Mouse (Mus musculus) megakaryocyte, embryonic 14.5 days (primary cell): ENCODE measurements at regions not wholly inside any gene's neighbourhood (a gene's known extent, or its start where the extent isn't known, plus 50 kb on each side); places are given as distances from the start of the nearest gene placed in this dataset.

Experiments
- H3K27me3 ChIP-seq: replicated peaks from 2 replicates; pipeline ENCODE3; 2012; ENCODE audit warnings: inconsistent platforms
- H3K36me3 ChIP-seq: replicated peaks from 2 replicates; pipeline ENCODE3; 2012; ENCODE audit warnings: low read length, inconsistent platforms, mixed read lengths
- H3K4me1 ChIP-seq: 2 replicates; pipeline ENCODE4 v1.6.1; 2012; ENCODE audit warnings: inconsistent platforms
- H3K4me3 ChIP-seq: replicated peaks from 2 replicates; pipeline ENCODE3; 2012; ENCODE audit warnings: moderate library complexity, mild to moderate bottlenecking, inconsistent platforms
- H3K9me3 ChIP-seq: 2 replicates; pipeline ENCODE4 v1.6.1; 2012; ENCODE audit warnings: inconsistent platforms
- FLI1 ChIP-seq: IDR thresholded peaks from 2 replicates; pipeline ENCODE4 v1.6.1; 2012; ENCODE audit warnings: low read length, inconsistent platforms, mixed read lengths
- GATA1 ChIP-seq: IDR thresholded peaks from 3 replicates; pipeline ENCODE4 v1.6.1; 2012; ENCODE audit warnings: mixed read lengths, low read length, inconsistent platforms, borderline replicate concordance

- Histone ChIP-seq H3K4me1 (no peaks in the 10 kb centered on the region), H3K4me3 (no peak overlapping the region), H3K36me3 (no peaks in the 10 kb centered on the region), H3K9me3 (no peaks in the 10 kb centered on the region), H3K27me3 (peaks cover 10% of the 10 kb centered on the region)
- TF ChIP-seq GATA1 (no peak), FLI1 (no peak)
These were observed 196.6 kb downstream of the Mid1ip1 start for GRCm38 (mm10) chrX:10911127-10912061.
